Mouse (Mus musculus): ENCODE data around the gene Fkrp. TPM values are rescaled to one million over a fixed set of nuclear protein-coding genes. Genes with fewer than 3 reads are reported as not detected.

The Fkrp gene
- polyA plus RNA-seq, 1 experiment from 2014 or later, result 36.6 TPM

DNA sequence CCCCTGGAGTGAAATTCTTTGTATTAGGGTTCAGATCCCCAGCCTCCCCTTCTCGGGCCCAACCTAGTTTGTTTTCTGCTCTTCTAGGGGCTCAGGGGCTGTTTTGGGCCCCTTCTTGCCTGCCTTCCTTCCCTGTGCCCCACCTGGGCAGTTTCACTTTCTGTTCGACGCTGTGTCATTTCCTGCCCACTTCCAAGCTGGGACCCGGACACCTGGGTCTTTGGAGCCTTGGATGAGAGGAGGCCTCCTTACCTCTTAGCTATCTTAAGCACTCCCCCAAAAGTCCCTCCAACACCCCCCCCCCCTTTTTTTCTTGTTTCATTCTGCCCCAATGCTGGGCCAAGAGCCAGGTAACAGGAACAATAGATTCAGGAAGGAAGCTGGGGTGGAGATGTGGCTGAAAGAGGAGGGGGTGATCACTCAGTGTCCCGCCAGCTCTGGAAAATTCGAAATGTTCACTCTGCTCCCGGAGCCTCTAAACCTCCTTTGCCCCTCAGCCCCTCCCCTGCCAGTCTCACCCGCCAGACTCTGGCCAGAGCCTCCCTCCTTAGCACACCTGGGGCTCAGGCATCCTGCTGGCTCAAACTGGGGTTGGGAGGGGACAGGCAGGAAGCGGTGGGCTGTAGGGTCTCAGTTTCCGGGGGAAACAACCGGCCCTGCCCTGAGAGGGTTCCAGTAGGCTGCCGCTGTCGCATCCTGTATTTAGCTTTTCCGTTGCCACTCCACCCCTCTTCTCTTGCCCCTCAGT, 28.7 kb upstream of the Fkrp start:
- H3K27me3 ChIP-seq (ENCODE audit: insufficient read depth, low read length), result no peaks in the 10 kb centered on the region
- H3K4me2 ChIP-seq (replicated peaks; ENCODE audit: low read depth, low read length), result peak overlapping the region; percentile 98
- H3K36me3 ChIP-seq (ENCODE audit: insufficient read depth, low read length), result peaks cover 20% of the 10 kb centered on the region
- H3K4me3 ChIP-seq (ENCODE audit: low read length), result peak overlapping the region; percentile 71
- 22% methylated on average over 14 of the region's 14 CpGs for WGBS
- peaks cover 37% of the 10 kb centered on the region for H3K4me1 ChIP-seq (ENCODE audit: insufficient read depth, low read length)
- no peaks in the 10 kb centered on the region for H3K9me3 ChIP-seq (ENCODE audit: low read length)
- H3K27ac ChIP-seq (ENCODE audit: low read length), result peak overlapping the region; percentile 85
- ATAC-seq (ENCODE audit: low FRiP score, low TSS enrichment), result no peak; the same call in 1 of the 2 replicates
- H3K9ac ChIP-seq (replicated peaks; ENCODE audit: low read length), result peak overlapping the region; percentile 62

DNA sequence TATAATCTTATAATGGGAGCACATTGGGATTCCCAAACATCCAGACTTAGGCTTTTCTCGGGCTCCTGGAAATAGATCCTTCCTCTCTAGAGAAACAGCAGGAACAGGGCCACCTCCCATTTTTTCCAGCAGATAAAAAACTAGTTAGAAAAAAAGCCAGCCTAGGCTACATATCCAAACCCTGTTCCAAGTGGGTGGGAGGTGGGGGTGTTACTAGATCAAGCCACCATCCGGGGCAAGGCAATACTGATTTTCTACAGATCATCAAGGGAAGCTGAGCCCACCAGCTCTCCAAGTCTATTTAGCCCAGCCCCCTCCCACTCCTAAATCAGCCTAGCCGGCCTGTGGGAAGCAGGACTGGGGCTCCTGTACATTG, 28.2 kb upstream of the Fkrp start:
- peaks cover 20% of the 10 kb centered on the region for H3K36me3 ChIP-seq (ENCODE audit: insufficient read depth, low read length)
- 25% methylated on average over 3 of the region's 3 CpGs for WGBS
- H3K27me3 ChIP-seq (ENCODE audit: insufficient read depth, low read length), result no peaks in the 10 kb centered on the region
- H3K4me3 ChIP-seq (ENCODE audit: low read length), result peak overlapping the region; percentile 71
- peak overlapping the region; percentile 85 for H3K27ac ChIP-seq (ENCODE audit: low read length)
- H3K4me2 ChIP-seq (replicated peaks; ENCODE audit: low read depth, low read length), result peak overlapping the region; percentile 98
- H3K9me3 ChIP-seq (ENCODE audit: low read length), result no peaks in the 10 kb centered on the region
- H3K4me1 ChIP-seq (ENCODE audit: insufficient read depth, low read length), result peaks cover 37% of the 10 kb centered on the region
- no peak for ATAC-seq (ENCODE audit: low FRiP score, low TSS enrichment)
- peak overlapping the region; percentile 62 for H3K9ac ChIP-seq (replicated peaks; ENCODE audit: low read length)

DNA sequence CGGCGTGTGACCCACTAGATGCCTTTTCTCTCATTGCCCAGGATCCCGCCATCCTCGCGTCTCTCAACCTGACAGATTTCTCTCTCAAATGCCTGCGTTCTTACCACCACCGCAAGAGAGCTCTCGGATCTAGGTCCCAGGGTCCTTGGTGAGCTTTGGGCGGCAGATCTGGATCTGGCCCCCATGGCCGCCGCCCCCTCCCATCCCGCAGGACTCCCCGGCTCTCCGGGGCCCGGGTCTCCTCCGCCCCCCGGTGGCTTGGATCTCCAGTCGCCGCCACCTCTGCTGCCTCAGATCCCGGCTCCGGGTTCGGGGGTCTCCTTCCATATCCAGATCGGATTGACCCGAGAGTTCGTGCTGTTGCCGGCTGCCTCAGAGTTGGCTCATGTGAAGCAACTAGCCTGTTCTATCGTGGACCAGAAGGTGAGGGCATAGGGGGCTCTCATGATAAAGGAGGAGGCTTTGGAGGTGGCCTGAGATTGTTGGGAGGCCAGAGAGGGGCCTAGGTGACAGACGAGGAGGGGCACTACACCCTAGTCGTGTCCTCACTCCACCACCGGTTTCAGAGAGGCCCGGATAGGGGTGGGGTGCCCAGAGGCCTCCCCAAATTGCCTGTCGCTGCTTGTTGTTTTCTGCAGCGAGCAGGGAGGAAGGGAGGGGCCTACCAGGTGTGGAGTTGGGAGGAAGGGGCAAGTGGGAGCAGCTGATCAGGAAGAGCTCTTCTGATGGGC, 27.1 kb upstream of the Fkrp start:
- H3K4me3 ChIP-seq (ENCODE audit: low read length), result peak overlapping the region; percentile 71
- WGBS, result 1% methylated on average over 33 of the region's 33 CpGs
- ATAC-seq (ENCODE audit: low FRiP score, low TSS enrichment), result peak; percentile 10; the same call in 1 of the 2 replicates
- no peaks in the 10 kb centered on the region for H3K9me3 ChIP-seq (ENCODE audit: low read length)
- H3K27ac ChIP-seq (ENCODE audit: low read length), result peak overlapping the region; percentile 85
- H3K4me2 ChIP-seq (replicated peaks; ENCODE audit: low read depth, low read length), result peak overlapping the region; percentile 98
- peaks cover 19% of the 10 kb centered on the region for H3K36me3 ChIP-seq (ENCODE audit: insufficient read depth, low read length)
- peaks cover 37% of the 10 kb centered on the region for H3K4me1 ChIP-seq (ENCODE audit: insufficient read depth, low read length)
- H3K27me3 ChIP-seq (ENCODE audit: insufficient read depth, low read length), result no peaks in the 10 kb centered on the region
- H3K9ac ChIP-seq (replicated peaks; ENCODE audit: low read length), result peak overlapping the region; percentile 86

DNA sequence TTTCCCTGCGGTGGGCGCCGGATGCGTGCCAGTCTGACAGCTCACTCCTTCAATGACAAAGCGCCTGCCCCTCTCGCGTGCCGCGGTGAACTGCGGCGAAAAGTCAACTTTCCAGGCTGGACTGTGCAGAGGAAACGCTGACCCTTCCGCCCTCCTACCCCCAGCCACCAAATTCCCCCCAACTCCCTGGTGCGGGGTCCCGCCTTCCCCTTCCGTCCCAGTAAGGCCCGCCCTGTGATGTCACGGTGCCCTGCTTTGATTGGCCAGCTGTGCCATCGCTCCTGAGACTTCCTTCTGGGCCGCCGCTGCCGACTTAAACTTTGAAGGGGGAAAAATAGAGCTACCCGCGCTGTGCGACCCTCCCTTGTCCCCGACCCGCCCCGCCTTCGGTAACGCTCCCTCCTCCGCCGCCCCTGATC, 26.1 kb upstream of the Fkrp start, which contains the start of gene Prkd2:
Gene Prkd2, plus strand, starts transcription at position 258 of the 419 bp plus-strand sequence.
- Histone ChIP-seq H3K4me3 (ENCODE audit: low read length) (peak within 1 kb of the TSS; percentile 71), H3K27ac (ENCODE audit: low read length) (peak within 1 kb of the TSS; percentile 85), H3K9me3 (ENCODE audit: low read length) (no peaks in the 10 kb centered on the region), H3K27me3 (ENCODE audit: insufficient read depth, low read length) (no peaks in the 10 kb centered on the region), H3K4me2 (replicated peaks; ENCODE audit: low read depth, low read length) (peak within 1 kb of the TSS; percentile 98), H3K36me3 (ENCODE audit: insufficient read depth, low read length) (peaks cover 29% of the 10 kb centered on the region), H3K4me1 (ENCODE audit: insufficient read depth, low read length) (peaks cover 37% of the 10 kb centered on the region), H3K9ac (replicated peaks; ENCODE audit: low read length) (peak within 1 kb of the TSS; percentile 86)
- peak; percentile 88 for ATAC-seq (ENCODE audit: low FRiP score, low TSS enrichment)
- WGBS, result under 1% methylated on average over 31 of the region's 32 CpGs

DNA sequence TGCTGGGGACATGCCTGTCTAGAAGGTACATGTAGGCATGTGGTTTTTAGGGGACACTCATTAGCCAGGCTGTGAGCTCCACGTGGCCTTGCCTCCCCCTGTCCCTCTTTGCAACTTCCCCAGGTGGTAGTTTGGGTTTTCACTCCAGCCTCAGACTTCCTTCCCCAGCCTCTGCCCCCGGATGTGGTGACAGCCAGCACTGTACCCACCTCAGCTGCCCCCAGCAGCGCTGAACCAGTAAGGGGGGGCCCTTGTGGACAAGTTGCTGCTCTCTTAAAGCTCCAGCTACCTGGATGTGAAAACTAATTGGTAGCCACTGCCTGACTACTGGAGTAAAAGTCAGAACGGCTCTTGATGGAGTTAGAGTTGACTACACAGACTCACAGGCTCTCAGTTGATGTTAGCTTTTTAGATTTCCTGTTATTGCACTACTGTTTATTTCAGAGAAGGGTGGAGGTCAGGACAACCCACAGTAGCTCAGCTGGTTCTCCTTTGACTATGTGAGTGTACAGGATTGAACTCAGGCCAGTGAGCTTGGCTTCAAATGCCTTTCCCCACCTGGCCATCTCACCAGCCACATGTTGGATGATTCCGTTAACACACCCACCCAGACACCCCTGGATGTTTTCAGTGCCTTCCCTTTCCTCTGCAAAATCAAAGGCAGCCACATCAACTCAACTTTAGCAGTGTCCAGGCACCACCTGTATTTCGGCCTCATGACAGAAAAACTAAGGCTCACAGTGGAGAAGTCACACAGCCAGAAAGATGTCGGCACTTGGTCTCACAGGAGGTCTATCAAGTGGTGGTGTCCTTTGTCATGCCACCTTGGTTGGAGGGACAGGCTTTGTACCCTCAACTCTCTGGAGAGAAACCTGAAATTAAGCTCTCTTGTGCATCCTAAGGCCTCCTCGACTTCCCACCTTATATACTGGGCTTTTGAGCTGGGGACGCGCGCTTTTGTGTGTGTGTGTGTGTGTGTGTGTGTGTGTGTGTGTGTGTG, 25.3 kb upstream of the Fkrp start:
- Histone ChIP-seq H3K9ac (replicated peaks; ENCODE audit: low read length) (peak overlapping the region; percentile 42; the same call in 1 of the 2 replicates), H3K36me3 (ENCODE audit: insufficient read depth, low read length) (peaks cover 34% of the 10 kb centered on the region)

DNA sequence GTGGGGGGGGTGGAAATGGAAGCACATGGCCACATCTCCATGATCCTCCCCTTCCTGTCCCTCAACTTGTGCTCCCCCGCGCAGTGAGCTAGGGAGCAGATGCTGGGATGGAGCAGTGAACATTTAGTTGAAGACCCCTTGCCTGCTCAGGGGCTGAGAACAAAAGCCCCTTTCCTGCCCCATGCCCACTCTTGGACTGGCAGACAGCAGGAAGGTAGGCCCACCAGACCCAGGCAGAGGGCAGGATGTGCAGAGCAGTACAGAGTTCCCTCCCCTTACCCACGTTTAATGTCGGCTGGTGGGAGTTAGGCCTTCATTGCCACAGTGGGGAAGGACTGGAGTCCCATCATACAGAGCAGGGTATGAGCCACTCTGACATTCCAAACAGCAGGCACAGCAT, 24.5 kb upstream of the Fkrp start:
- Histone ChIP-seq H3K4me1 (ENCODE audit: insufficient read depth, low read length) (peaks cover 37% of the 10 kb centered on the region), H3K9ac (replicated peaks; ENCODE audit: low read length) (no peak overlapping the region), H3K27me3 (ENCODE audit: insufficient read depth, low read length) (no peaks in the 10 kb centered on the region), H3K4me2 (replicated peaks; ENCODE audit: low read depth, low read length) (no peak overlapping the region), H3K9me3 (ENCODE audit: low read length) (no peaks in the 10 kb centered on the region), H3K27ac (ENCODE audit: low read length) (peak overlapping the region; percentile 2; the same call in 1 of the 2 replicates), H3K4me3 (ENCODE audit: low read length) (no peak overlapping the region), H3K36me3 (ENCODE audit: insufficient read depth, low read length) (peaks cover 34% of the 10 kb centered on the region)
- WGBS, result 68% methylated on average over 4 of the region's 4 CpGs
- no peak for ATAC-seq (ENCODE audit: low FRiP score, low TSS enrichment)

More for the DNA sequence above, 25.3 kb upstream of the Fkrp start:
- Histone ChIP-seq H3K4me3 (ENCODE audit: low read length) (peak overlapping the region; percentile 71), H3K27me3 (ENCODE audit: insufficient read depth, low read length) (no peaks in the 10 kb centered on the region), H3K27ac (ENCODE audit: low read length) (peak overlapping the region; percentile 85), H3K9me3 (ENCODE audit: low read length) (no peaks in the 10 kb centered on the region), H3K4me1 (ENCODE audit: insufficient read depth, low read length) (peaks cover 37% of the 10 kb centered on the region), H3K4me2 (replicated peaks; ENCODE audit: low read depth, low read length) (peak overlapping the region; percentile 98)
- no peak for ATAC-seq (ENCODE audit: low FRiP score, low TSS enrichment)
- 37% methylated on average over 11 of the region's 11 CpGs for WGBS

DNA sequence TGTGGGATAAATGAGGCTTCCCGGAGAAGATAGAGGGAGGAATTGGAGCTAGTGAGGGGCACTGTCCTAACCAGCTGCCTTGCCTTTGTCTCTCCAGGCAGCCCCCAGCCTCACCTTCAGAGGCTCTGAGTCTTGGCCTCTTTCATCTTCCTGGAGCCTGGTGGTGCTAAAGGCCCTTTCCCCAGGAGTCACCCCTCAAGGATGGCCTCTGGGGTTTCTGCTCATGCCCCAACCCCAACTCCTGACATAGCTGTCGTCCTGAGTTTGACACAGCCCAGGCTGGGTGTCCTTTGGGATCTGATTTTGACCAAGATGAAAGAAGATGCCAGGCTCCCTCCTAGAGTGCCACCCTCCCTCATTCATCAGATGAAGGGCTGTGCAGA, 23.6 kb upstream of the Fkrp start:
- H3K27ac ChIP-seq (ENCODE audit: low read length), result no peak overlapping the region
- H3K4me3 ChIP-seq (ENCODE audit: low read length), result no peak overlapping the region
- ATAC-seq (ENCODE audit: low FRiP score, low TSS enrichment), result no peak
- H3K9me3 ChIP-seq (ENCODE audit: low read length), result no peaks in the 10 kb centered on the region
- H3K4me2 ChIP-seq (replicated peaks; ENCODE audit: low read depth, low read length), result no peak overlapping the region
- peaks cover 29% of the 10 kb centered on the region for H3K4me1 ChIP-seq (ENCODE audit: insufficient read depth, low read length)
- H3K9ac ChIP-seq (replicated peaks; ENCODE audit: low read length), result no peak overlapping the region
- no peaks in the 10 kb centered on the region for H3K27me3 ChIP-seq (ENCODE audit: insufficient read depth, low read length)
- H3K36me3 ChIP-seq (ENCODE audit: insufficient read depth, low read length), result peaks cover 35% of the 10 kb centered on the region
- WGBS, result 87% methylated on average over 2 of the region's 2 CpGs

DNA sequence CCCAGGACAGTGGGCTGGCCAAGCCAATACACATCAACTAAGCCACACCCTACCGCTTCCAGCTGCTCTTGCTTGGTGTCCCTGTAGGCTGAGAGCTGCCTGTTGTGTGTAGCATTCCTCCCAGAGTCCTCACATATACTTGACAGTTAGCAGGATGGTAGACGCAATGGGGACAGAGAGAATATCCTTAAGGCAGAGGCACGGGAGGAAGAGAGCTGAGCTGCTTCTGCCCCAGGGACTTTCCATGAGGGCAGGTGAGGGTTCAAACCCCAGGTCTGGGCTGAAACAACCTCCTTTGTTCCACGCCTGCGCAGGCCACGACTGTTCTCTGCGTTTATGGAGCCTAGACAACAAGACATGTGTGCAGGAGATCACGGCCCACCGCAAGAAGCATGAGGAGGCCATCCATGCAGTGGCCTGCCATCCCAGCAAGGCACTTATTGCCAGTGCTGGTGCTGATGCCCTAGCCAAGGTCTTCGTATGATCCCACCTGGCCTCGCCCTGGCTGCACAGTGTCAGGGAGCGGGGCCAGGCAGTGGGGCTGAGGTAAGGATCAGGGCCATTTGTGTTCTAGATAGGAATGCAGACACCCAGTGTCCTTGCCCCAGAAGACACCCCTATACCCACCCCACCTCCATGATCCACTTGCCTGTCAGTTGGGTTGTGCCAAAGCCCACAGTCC, 23.0 kb upstream of the Fkrp start:
- H3K9ac ChIP-seq (replicated peaks; ENCODE audit: low read length), result no peak overlapping the region
- no peak overlapping the region for H3K4me2 ChIP-seq (replicated peaks; ENCODE audit: low read depth, low read length)
- H3K9me3 ChIP-seq (ENCODE audit: low read length), result no peaks in the 10 kb centered on the region
- H3K36me3 ChIP-seq (ENCODE audit: insufficient read depth, low read length), result peaks cover 40% of the 10 kb centered on the region
- no peak for ATAC-seq (ENCODE audit: low FRiP score, low TSS enrichment)
- no peak overlapping the region for H3K27ac ChIP-seq (ENCODE audit: low read length)
- no peak overlapping the region for H3K4me3 ChIP-seq (ENCODE audit: low read length)
- H3K27me3 ChIP-seq (ENCODE audit: insufficient read depth, low read length), result no peaks in the 10 kb centered on the region
- WGBS, result 89% methylated on average over 12 of the region's 12 CpGs
- H3K4me1 ChIP-seq (ENCODE audit: insufficient read depth, low read length), result peaks cover 24% of the 10 kb centered on the region

All from kidney, embryonic 16.5 days (tissue).